Mouse (Mus musculus): ENCODE data around the gene Notch2. TPM values are rescaled to one million over a fixed set of nuclear protein-coding genes. Genes with fewer than 3 reads are reported as not detected.

Notch2 gene
- polyA plus RNA-seq, 1 experiment from 2014 or later = 9.0 TPM

GRCm38 (mm10) chr3:98141456-98141855, 128.1 kb downstream of the Notch2 start:
- no peak for ATAC-seq (replicated peaks)
- H3K36me3 ChIP-seq (replicated peaks) = no peaks in the 10 kb centered on the region; the same call in 1 of the 2 replicates
- H3K9ac ChIP-seq = no peak overlapping the region
- no peak overlapping the region for H3K27ac ChIP-seq
- WGBS = 95% methylated on average over 15 of the region's 15 CpGs
- H3K9me3 ChIP-seq = no peaks in the 10 kb centered on the region
- no peaks in the 10 kb centered on the region for H3K27me3 ChIP-seq (replicated peaks)
- H3K4me1 ChIP-seq = no peaks in the 10 kb centered on the region
- H3K4me3 ChIP-seq = no peak overlapping the region
- H3K4me2 ChIP-seq = no peak overlapping the region

- no peaks in the 10 kb centered on the region for H3K27me3 ChIP-seq (replicated peaks)
- H3K27ac ChIP-seq = no peak overlapping the region
- no peak overlapping the region for H3K4me3 ChIP-seq
- H3K9ac ChIP-seq = no peak overlapping the region
- no peak overlapping the region for H3K4me2 ChIP-seq
- WGBS = 98% methylated on average over 13 of the region's 13 CpGs
- H3K9me3 ChIP-seq = no peaks in the 10 kb centered on the region
- no peaks in the 10 kb centered on the region; the same call in 1 of the 2 replicates for H3K36me3 ChIP-seq (replicated peaks)
- no peaks in the 10 kb centered on the region for H3K4me1 ChIP-seq
- no peak for ATAC-seq (replicated peaks)
Measured at GRCm38 (mm10) chr3:98142862-98143261, 129.5 kb downstream of the Notch2 start.

- H3K27me3 ChIP-seq (replicated peaks) = no peaks in the 10 kb centered on the region
Measured at GRCm38 (mm10) chr3:98145204-98145603, 131.9 kb downstream of the Notch2 start.

GRCm38 (mm10) chr3:98146471-98147410, 133.4 kb downstream of the Notch2 start:
- ATAC-seq (replicated peaks) = no peak
- no peak overlapping the region for H3K4me3 ChIP-seq
- no peaks in the 10 kb centered on the region for H3K36me3 ChIP-seq (replicated peaks)
- H3K9me3 ChIP-seq = no peaks in the 10 kb centered on the region
- H3K9ac ChIP-seq = no peak overlapping the region
- 96% methylated on average over 29 of the region's 29 CpGs for WGBS
- no peak overlapping the region for H3K27ac ChIP-seq
- H3K27me3 ChIP-seq (replicated peaks) = no peaks in the 10 kb centered on the region
- H3K4me1 ChIP-seq = no peaks in the 10 kb centered on the region
- H3K4me2 ChIP-seq = no peak overlapping the region

More at GRCm38 (mm10) chr3:98145204-98145603, 131.9 kb downstream of the Notch2 start:
- 82% methylated on average over 10 of the region's 10 CpGs for WGBS
- Histone ChIP-seq H3K36me3 (replicated peaks) (no peaks in the 10 kb centered on the region), H3K4me1 (no peaks in the 10 kb centered on the region), H3K27ac (no peak overlapping the region), H3K4me3 (no peak overlapping the region), H3K9me3 (no peaks in the 10 kb centered on the region), H3K9ac (no peak overlapping the region), H3K4me2 (no peak overlapping the region)
- no peak for ATAC-seq (replicated peaks)

- Histone ChIP-seq H3K4me2 (no peak overlapping the region), H3K4me1 (no peaks in the 10 kb centered on the region), H3K9me3 (no peaks in the 10 kb centered on the region), H3K36me3 (replicated peaks) (no peaks in the 10 kb centered on the region), H3K27ac (no peak overlapping the region), H3K4me3 (no peak overlapping the region), H3K27me3 (replicated peaks) (no peaks in the 10 kb centered on the region), H3K9ac (no peak overlapping the region)
- ATAC-seq (replicated peaks) = no peak
- 92% methylated on average over 14 of the region's 14 CpGs for WGBS
Measured at GRCm38 (mm10) chr3:98147706-98148105, 134.4 kb downstream of the Notch2 start.

GRCm38 (mm10) chr3:98149881-98150280, 136.6 kb downstream of the Notch2 start:
- no peak for ATAC-seq (replicated peaks)
- Histone ChIP-seq H3K27me3 (replicated peaks) (no peaks in the 10 kb centered on the region), H3K4me3 (no peak overlapping the region), H3K4me2 (no peak overlapping the region), H3K36me3 (replicated peaks) (no peaks in the 10 kb centered on the region), H3K9me3 (no peaks in the 10 kb centered on the region), H3K27ac (no peak overlapping the region), H3K9ac (no peak overlapping the region), H3K4me1 (no peaks in the 10 kb centered on the region)
- 95% methylated on average over 11 of the region's 11 CpGs for WGBS

GRCm38 (mm10) chr3:98151016-98151415, 137.7 kb downstream of the Notch2 start:
- Histone ChIP-seq H3K4me2 (no peak overlapping the region), H3K9ac (no peak overlapping the region), H3K9me3 (no peaks in the 10 kb centered on the region), H3K36me3 (replicated peaks) (no peaks in the 10 kb centered on the region), H3K27ac (no peak overlapping the region), H3K4me1 (no peaks in the 10 kb centered on the region), H3K4me3 (no peak overlapping the region), H3K27me3 (replicated peaks) (no peaks in the 10 kb centered on the region)
- 91% methylated on average over 10 of the region's 10 CpGs for WGBS
- no peak for ATAC-seq (replicated peaks)

GRCm38 (mm10) chr3:98153460-98153859, 140.1 kb downstream of the Notch2 start:
- no peak overlapping the region for H3K27ac ChIP-seq
- no peaks in the 10 kb centered on the region for H3K4me1 ChIP-seq
- no peak overlapping the region for H3K4me3 ChIP-seq
- H3K4me2 ChIP-seq = no peak overlapping the region
- no peaks in the 10 kb centered on the region for H3K27me3 ChIP-seq (replicated peaks)
- no peak overlapping the region for H3K9ac ChIP-seq
- no peaks in the 10 kb centered on the region for H3K9me3 ChIP-seq
- no peaks in the 10 kb centered on the region for H3K36me3 ChIP-seq (replicated peaks)
- ATAC-seq (replicated peaks) = no peak

- 50% methylated on average over 4 of the region's 4 CpGs for WGBS
- Histone ChIP-seq H3K4me3 (no peak overlapping the region), H3K27ac (no peak overlapping the region), H3K36me3 (replicated peaks) (no peaks in the 10 kb centered on the region), H3K9me3 (no peaks in the 10 kb centered on the region), H3K9ac (no peak overlapping the region), H3K4me1 (no peaks in the 10 kb centered on the region), H3K27me3 (replicated peaks) (no peaks in the 10 kb centered on the region), H3K4me2 (no peak overlapping the region)
- no peak for ATAC-seq (replicated peaks)
Measured at GRCm38 (mm10) chr3:98156158-98156557, 142.8 kb downstream of the Notch2 start.

- H3K4me3 ChIP-seq = no peak overlapping the region
- H3K27ac ChIP-seq = no peak overlapping the region
- H3K9ac ChIP-seq = no peak overlapping the region
- no peaks in the 10 kb centered on the region for H3K27me3 ChIP-seq (replicated peaks)
- ATAC-seq (replicated peaks) = no peak
- no peaks in the 10 kb centered on the region for H3K4me1 ChIP-seq
- 77% methylated on average over 2 of the region's 2 CpGs for WGBS
- H3K36me3 ChIP-seq (replicated peaks) = no peaks in the 10 kb centered on the region
- H3K4me2 ChIP-seq = no peak overlapping the region
- H3K9me3 ChIP-seq = no peaks in the 10 kb centered on the region
Measured at GRCm38 (mm10) chr3:98157073-98157472, 143.7 kb downstream of the Notch2 start.

- H3K4me3 ChIP-seq = no peak overlapping the region
- ATAC-seq (replicated peaks) = no peak
- H3K4me2 ChIP-seq = no peak overlapping the region
- no peaks in the 10 kb centered on the region for H3K9me3 ChIP-seq
- WGBS = 66% methylated on average over 2 of the region's 2 CpGs
- no peaks in the 10 kb centered on the region for H3K27me3 ChIP-seq (replicated peaks)
- no peaks in the 10 kb centered on the region for H3K36me3 ChIP-seq (replicated peaks)
- no peak overlapping the region for H3K27ac ChIP-seq
- H3K9ac ChIP-seq = no peak overlapping the region
- no peaks in the 10 kb centered on the region for H3K4me1 ChIP-seq
Measured at GRCm38 (mm10) chr3:98157585-98157984, 144.3 kb downstream of the Notch2 start.

- 88% methylated on average over 4 of the region's 4 CpGs for WGBS
- Histone ChIP-seq H3K9ac (no peak overlapping the region), H3K9me3 (no peaks in the 10 kb centered on the region), H3K27ac (no peak overlapping the region), H3K36me3 (replicated peaks) (no peaks in the 10 kb centered on the region), H3K4me1 (no peaks in the 10 kb centered on the region), H3K4me2 (no peak overlapping the region), H3K4me3 (no peak overlapping the region), H3K27me3 (replicated peaks) (no peaks in the 10 kb centered on the region)
- no peak for ATAC-seq (replicated peaks)
Measured at GRCm38 (mm10) chr3:98158646-98159045, 145.3 kb downstream of the Notch2 start.

GRCm38 (mm10) chr3:98159289-98159688, 146.0 kb downstream of the Notch2 start:
- ATAC-seq (replicated peaks) = no peak
- Histone ChIP-seq H3K4me1 (no peaks in the 10 kb centered on the region), H3K27ac (no peak overlapping the region), H3K27me3 (replicated peaks) (no peaks in the 10 kb centered on the region), H3K4me2 (no peak overlapping the region), H3K36me3 (replicated peaks) (no peaks in the 10 kb centered on the region), H3K9me3 (no peaks in the 10 kb centered on the region), H3K4me3 (no peak overlapping the region), H3K9ac (no peak overlapping the region)
- WGBS = 40% methylated on average over 4 of the region's 4 CpGs
